Mouse (Mus musculus): ENCODE measurements around the gene Hepacam. TPM values are rescaled to one million over a fixed set of nuclear protein-coding genes. Genes with fewer than 3 reads are reported as not detected.

The Hepacam gene
- total RNA-seq, 2 experiments from 2014 or later, result 65.9 to 68.1 TPM

- no peak for DNase-seq (ENCODE audit: low spot score in 2 of 2)
- Histone ChIP-seq H3K27ac (no peak overlapping the region), H3K4me3 (no peak overlapping the region)
- TF ChIP-seq CTCF (conservative IDR thresholded peaks at IDR 0.05), result peak; percentile 21; the same call in 1 of the 2 replicates
Measured at GRCm38 (mm10) chr9:37393482-37394131, 26.5 kb downstream of the Hepacam start.

GRCm38 (mm10) chr9:37400585-37400984 is 33.4 kb downstream of the Hepacam start:
- H3K4me3 ChIP-seq, result no peak overlapping the region
- DNase-seq (ENCODE audit: low spot score in 2 of 2), result no peak
- TF ChIP-seq CTCF (conservative IDR thresholded peaks at IDR 0.05), result no peak
- no peak overlapping the region; the same call in 1 of the 2 replicates for H3K27ac ChIP-seq

DNA sequence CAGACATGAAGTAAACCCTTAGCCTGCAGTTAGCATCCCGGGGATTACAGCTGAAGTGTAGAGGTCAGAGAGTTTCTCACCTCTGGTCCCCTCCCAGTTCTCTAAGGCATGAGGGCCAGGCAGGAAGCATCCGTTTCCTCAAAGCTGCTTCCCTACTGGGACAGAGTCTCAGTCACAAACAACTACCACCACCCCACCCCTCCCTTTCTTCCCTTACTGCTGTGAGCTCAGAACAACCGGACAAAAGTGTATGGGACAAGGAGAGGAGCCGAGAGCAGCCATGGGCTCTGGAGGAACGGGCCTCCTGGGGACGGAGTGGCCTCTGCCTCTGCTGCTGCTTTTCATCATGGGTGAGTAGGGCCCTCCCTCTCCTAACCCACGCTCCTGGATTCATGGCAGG is 34.7 kb downstream of the Hepacam start, which contains the start of gene Robo4:
Robo4 (plus strand) TSS at position 96 of the 400 bp plus-strand sequence.
- peak within 1 kb of the TSS; percentile 35 for H3K4me3 ChIP-seq
- H3K27ac ChIP-seq, result peak within 1 kb of the TSS; percentile 57; the same call in 1 of the 2 replicates
- DNase-seq (ENCODE audit: low spot score in 2 of 2), result no peak

DNA sequence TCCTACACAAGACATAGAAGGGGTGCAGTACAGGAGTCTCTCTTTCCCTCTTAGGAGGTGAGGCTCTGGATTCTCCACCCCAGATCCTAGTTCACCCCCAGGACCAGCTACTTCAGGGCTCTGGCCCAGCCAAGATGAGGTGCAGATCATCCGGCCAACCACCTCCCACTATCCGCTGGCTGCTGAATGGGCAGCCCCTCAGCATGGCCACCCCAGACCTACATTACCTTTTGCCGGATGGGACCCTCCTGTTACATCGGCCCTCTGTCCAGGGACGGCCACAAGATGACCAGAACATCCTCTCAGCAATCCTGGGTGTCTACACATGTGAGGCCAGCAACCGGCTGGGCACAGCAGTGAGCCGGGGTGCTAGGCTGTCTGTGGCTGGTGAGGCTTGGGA is 35.4 kb downstream of the Hepacam start:
- Histone ChIP-seq H3K4me3 (peak overlapping the region; percentile 35), H3K27ac (peak overlapping the region; percentile 57; the same call in 1 of the 2 replicates)
- DNase-seq (ENCODE audit: low spot score in 2 of 2), result no peak
- TF ChIP-seq CTCF (conservative IDR thresholded peaks at IDR 0.05), result no peak

More for the DNA sequence above, 34.7 kb downstream of the Hepacam start, which contains the start of gene Robo4:
- TF ChIP-seq CTCF (conservative IDR thresholded peaks at IDR 0.05), result no peak

- DNase-seq (ENCODE audit: low spot score in 2 of 2), result no peak
- Histone ChIP-seq H3K4me3 (peak overlapping the region; percentile 35), H3K27ac (peak overlapping the region; percentile 57; the same call in 1 of the 2 replicates)
- no peak for TF ChIP-seq CTCF (conservative IDR thresholded peaks at IDR 0.05)
Measured at GRCm38 (mm10) chr9:37403011-37403410, 35.9 kb downstream of the Hepacam start.

DNA sequence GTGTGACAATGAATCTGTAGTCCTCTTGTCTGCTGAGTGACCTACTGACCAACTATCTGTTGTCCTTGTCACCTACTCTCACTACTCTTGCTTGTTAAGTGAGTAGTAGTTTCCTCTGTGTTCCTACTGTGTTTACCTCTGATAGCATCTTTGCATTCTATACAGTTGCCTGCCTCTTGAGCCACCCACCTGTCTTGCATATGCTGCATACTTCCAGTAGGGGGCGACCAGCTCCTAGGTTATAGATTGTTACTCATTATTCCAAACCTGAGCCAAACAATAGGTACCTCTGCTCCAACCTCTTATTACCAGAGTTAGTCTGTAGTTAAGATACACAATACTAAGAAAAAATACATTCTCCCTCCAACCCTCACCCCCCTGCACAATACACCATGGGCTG is 39.2 kb downstream of the Hepacam start:
- no peak overlapping the region for H3K27ac ChIP-seq
- DNase-seq (ENCODE audit: low spot score in 2 of 2), result no peak
- peak; percentile 88 for TF ChIP-seq CTCF (conservative IDR thresholded peaks at IDR 0.05)
- no peak overlapping the region for H3K4me3 ChIP-seq

- H3K4me3 ChIP-seq, result peak overlapping the region; percentile 1; the same call in 1 of the 2 replicates
- TF ChIP-seq CTCF (conservative IDR thresholded peaks at IDR 0.05), result peak; percentile 67
- no peak overlapping the region for H3K27ac ChIP-seq
- DNase-seq (ENCODE audit: low spot score in 2 of 2), result no peak
Measured at GRCm38 (mm10) chr9:37407850-37408502, 40.8 kb downstream of the Hepacam start.

DNA sequence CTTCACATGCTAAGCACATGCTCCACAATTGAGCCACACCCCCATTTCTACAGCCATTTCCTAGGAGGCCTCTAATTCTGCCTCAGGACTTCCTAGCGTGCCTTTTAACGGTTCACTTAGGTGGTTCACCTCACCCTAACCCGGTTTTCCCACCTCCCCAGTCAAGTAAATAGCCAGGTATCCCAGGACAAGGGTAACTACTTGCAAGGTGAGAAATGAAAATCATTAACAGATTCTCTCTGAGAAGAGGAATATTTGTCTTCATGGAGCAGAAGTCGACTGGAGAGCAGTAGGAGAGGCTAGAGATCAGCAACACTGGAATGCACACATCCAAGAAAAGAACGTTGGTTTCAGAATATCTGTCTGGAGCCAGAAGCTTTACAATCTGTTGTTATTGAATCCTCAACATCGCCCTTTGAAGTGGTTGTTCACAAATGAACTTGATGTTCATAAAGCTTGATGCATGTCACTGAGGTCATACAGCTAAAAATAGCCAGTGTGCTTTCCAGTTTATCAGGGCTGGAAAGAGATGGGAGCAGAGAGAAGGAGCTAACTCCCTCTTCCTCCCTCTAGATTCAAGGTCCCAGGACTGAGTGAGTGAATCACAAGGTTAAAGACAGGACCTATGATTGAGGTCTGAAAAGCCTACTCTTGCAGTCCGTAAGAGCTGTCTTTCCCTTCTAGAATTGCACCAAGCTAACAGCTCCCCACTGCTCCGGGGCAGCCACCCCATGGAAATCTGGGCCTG is 42.7 kb downstream of the Hepacam start:
- Histone ChIP-seq H3K27ac (no peak overlapping the region), H3K4me3 (no peak overlapping the region)
- no peak for TF ChIP-seq CTCF (conservative IDR thresholded peaks at IDR 0.05)
- no peak for DNase-seq (ENCODE audit: low spot score in 2 of 2)

- DNase-seq (ENCODE audit: low spot score in 2 of 2), result no peak
- H3K4me3 ChIP-seq, result no peak overlapping the region
- no peak for TF ChIP-seq CTCF (conservative IDR thresholded peaks at IDR 0.05)
- no peak overlapping the region for H3K27ac ChIP-seq
Measured at GRCm38 (mm10) chr9:37412989-37413388, 45.8 kb downstream of the Hepacam start.

DNA sequence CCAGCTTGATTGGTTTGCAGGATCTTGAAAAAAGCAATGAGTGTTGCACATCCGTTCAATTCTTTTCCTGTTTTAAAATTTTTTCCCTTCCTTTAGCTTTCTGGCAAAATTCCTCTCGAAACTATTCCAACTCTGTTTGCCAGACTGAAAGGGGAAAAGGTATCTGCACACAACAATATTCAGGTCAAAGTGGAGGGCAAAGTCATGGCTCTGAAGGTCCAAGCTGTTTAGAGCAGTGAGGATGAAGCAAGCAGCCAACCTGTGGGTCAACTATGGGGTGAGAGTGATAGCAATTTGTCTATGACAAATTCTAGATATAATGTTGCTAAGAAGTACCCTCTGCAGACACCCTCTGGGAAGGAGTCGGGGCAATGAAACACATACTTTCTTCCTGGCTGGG is 47.5 kb downstream of the Hepacam start:
- no peak overlapping the region for H3K27ac ChIP-seq
- TF ChIP-seq CTCF (conservative IDR thresholded peaks at IDR 0.05), result no peak
- H3K4me3 ChIP-seq, result no peak overlapping the region
- no peak for DNase-seq (ENCODE audit: low spot score in 2 of 2)

DNA sequence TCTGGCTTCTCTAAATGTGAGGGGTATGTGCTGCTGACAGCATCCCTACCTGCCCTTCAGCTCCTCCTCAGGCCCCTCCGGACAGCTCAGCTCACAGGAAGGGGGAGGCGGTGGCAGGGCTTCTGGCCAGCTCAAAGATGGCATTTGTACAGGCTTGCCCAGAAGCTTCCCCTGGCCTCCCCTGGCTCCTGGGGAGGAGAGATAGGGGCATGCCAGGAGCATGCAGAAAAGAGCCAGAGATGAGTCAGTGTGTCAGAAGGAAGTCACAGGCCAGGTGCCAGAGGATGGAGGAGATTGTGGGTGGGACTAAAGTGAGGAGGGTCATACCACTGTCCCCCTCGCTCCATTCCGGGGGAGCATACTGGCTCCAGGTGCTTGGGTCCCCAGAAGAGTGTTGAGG is 51.6 kb downstream of the Hepacam start:
- H3K4me3 ChIP-seq, result no peak overlapping the region
- DNase-seq (ENCODE audit: low spot score in 2 of 2), result no peak
- no peak overlapping the region for H3K27ac ChIP-seq
- TF ChIP-seq CTCF (conservative IDR thresholded peaks at IDR 0.05), result no peak

- TF ChIP-seq CTCF (conservative IDR thresholded peaks at IDR 0.05), result peak; percentile 80
- Histone ChIP-seq H3K27ac (no peak overlapping the region), H3K4me3 (peak overlapping the region; percentile 27)
- peak; percentile 59 to 65 for DNase-seq (ENCODE audit: low spot score in 2 of 2)
Measured at GRCm38 (mm10) chr9:37420676-37421075, 53.5 kb downstream of the Hepacam start.

DNA sequence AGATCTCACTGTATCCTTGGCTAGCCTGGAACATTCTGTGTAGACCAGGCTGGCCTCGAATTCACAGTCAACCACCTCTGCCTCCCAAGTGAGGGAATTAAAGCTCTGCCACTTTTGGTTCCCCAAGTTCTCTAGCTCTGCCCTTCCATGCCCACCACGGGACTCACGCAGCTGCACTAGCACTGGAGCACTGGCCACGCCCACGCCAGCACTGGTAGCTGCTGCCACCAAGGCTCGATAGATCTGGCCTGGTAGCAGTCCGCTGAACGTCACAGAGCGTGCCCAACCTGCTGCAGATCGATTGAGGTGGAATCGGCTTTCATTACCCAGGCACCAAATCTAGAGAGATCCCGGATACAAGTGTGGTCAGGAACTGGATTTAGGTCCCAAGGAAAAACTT is 54.1 kb downstream of the Hepacam start:
- Histone ChIP-seq H3K27ac (no peak overlapping the region), H3K4me3 (peak overlapping the region; percentile 27)
- DNase-seq (ENCODE audit: low spot score in 2 of 2), result peak in 1 of 2 experiments; percentile 10
- TF ChIP-seq CTCF (conservative IDR thresholded peaks at IDR 0.05), result no peak

Data from layer of hippocampus, adult 2 months (tissue).